Mouse (Mus musculus): ENCODE results near the gene Kndc1. TPM values are rescaled to one million over a fixed set of nuclear protein-coding genes. Genes with fewer than 3 reads are reported as not detected.

Gene Kndc1
- polyA plus RNA-seq, 1 experiment from 2014 or later = 0.26 TPM

- no peak for ATAC-seq (ENCODE audit: insufficient number of reproducible peaks, low FRiP score, low TSS enrichment, low read depth)
- Histone ChIP-seq H3K9ac (no peak overlapping the region), H3K27ac (no peak overlapping the region)
Observed at GRCm38 (mm10) chr7:139878122-139878521, 16.4 kb upstream of the Kndc1 start.

GRCm38 (mm10) chr7:139878621-139879020 lies 15.9 kb upstream of the Kndc1 start:
- H3K36me3 ChIP-seq = no peaks in the 10 kb centered on the region
- no peaks in the 10 kb centered on the region for H3K4me1 ChIP-seq
- H3K9me3 ChIP-seq = no peaks in the 10 kb centered on the region
- H3K4me2 ChIP-seq = no peak overlapping the region
- no peaks in the 10 kb centered on the region for H3K27me3 ChIP-seq
- no peak overlapping the region for H3K9ac ChIP-seq
- ATAC-seq (ENCODE audit: insufficient number of reproducible peaks, low FRiP score, low TSS enrichment, low read depth) = no peak
- 54% methylated on average over 6 of the region's 6 CpGs for WGBS
- no peak overlapping the region for H3K4me3 ChIP-seq
- no peak overlapping the region for H3K27ac ChIP-seq

More at GRCm38 (mm10) chr7:139878122-139878521, 16.4 kb upstream of the Kndc1 start:
- H3K4me2 ChIP-seq = no peak overlapping the region
- no peaks in the 10 kb centered on the region for H3K27me3 ChIP-seq
- no peaks in the 10 kb centered on the region for H3K9me3 ChIP-seq
- WGBS = 77% methylated on average over 5 of the region's 5 CpGs
- H3K4me3 ChIP-seq = no peak overlapping the region
- H3K36me3 ChIP-seq = no peaks in the 10 kb centered on the region
- no peaks in the 10 kb centered on the region for H3K4me1 ChIP-seq

- no peaks in the 10 kb centered on the region for H3K4me1 ChIP-seq
- ATAC-seq (ENCODE audit: insufficient number of reproducible peaks, low FRiP score, low TSS enrichment, low read depth) = no peak
- no peaks in the 10 kb centered on the region for H3K36me3 ChIP-seq
- no peak overlapping the region for H3K4me2 ChIP-seq
- WGBS = 80% methylated on average over 4 of the region's 4 CpGs
- H3K4me3 ChIP-seq = no peak overlapping the region
- no peak overlapping the region for H3K27ac ChIP-seq
- H3K27me3 ChIP-seq = no peaks in the 10 kb centered on the region
- H3K9me3 ChIP-seq = no peaks in the 10 kb centered on the region
- H3K9ac ChIP-seq = no peak overlapping the region
Observed at GRCm38 (mm10) chr7:139883545-139883944, 11.0 kb upstream of the Kndc1 start.

- ATAC-seq (ENCODE audit: insufficient number of reproducible peaks, low FRiP score, low TSS enrichment, low read depth) = no peak
- Histone ChIP-seq H3K27ac (no peak overlapping the region), H3K4me1 (peaks cover 9% of the 10 kb centered on the region), H3K9ac (no peak overlapping the region), H3K27me3 (peaks cover 47% of the 10 kb centered on the region), H3K4me2 (no peak overlapping the region), H3K4me3 (no peak overlapping the region), H3K9me3 (no peaks in the 10 kb centered on the region), H3K36me3 (no peaks in the 10 kb centered on the region)
- WGBS = 56% methylated on average over 5 of the region's 5 CpGs
Observed at GRCm38 (mm10) chr7:139891779-139892178, 2.7 kb upstream of the Kndc1 start.

- Histone ChIP-seq H3K4me1 (peaks cover 9% of the 10 kb centered on the region), H3K27ac (no peak overlapping the region), H3K9me3 (no peaks in the 10 kb centered on the region), H3K9ac (no peak overlapping the region), H3K4me3 (no peak overlapping the region), H3K4me2 (no peak overlapping the region), H3K36me3 (no peaks in the 10 kb centered on the region), H3K27me3 (peaks cover 63% of the 10 kb centered on the region)
- no peak for ATAC-seq (ENCODE audit: insufficient number of reproducible peaks, low FRiP score, low TSS enrichment, low read depth)
- 76% methylated on average over 7 of the region's 7 CpGs for whole genome bisulfite sequencing
Observed at GRCm38 (mm10) chr7:139896271-139896670, 1.8 kb downstream of the Kndc1 start.

GRCm38 (mm10) chr7:139896796-139897195 lies 2.3 kb downstream of the Kndc1 start:
- peaks cover 63% of the 10 kb centered on the region for H3K27me3 ChIP-seq
- H3K36me3 ChIP-seq = no peaks in the 10 kb centered on the region
- H3K4me1 ChIP-seq = peaks cover 9% of the 10 kb centered on the region
- no peak overlapping the region for H3K9ac ChIP-seq
- 84% methylated on average over 7 of the region's 7 CpGs for WGBS
- H3K4me2 ChIP-seq = no peak overlapping the region
- H3K27ac ChIP-seq = no peak overlapping the region
- ATAC-seq (ENCODE audit: insufficient number of reproducible peaks, low FRiP score, low TSS enrichment, low read depth) = no peak
- no peak overlapping the region for H3K4me3 ChIP-seq
- no peaks in the 10 kb centered on the region for H3K9me3 ChIP-seq

- no peaks in the 10 kb centered on the region for H3K9me3 ChIP-seq
- peaks cover 9% of the 10 kb centered on the region for H3K4me1 ChIP-seq
- no peak overlapping the region for H3K4me2 ChIP-seq
- 60% methylated on average over 2 of the region's 2 CpGs for WGBS
- H3K36me3 ChIP-seq = no peaks in the 10 kb centered on the region
- H3K27me3 ChIP-seq = peaks cover 48% of the 10 kb centered on the region
- no peak overlapping the region for H3K4me3 ChIP-seq
- no peak for ATAC-seq (ENCODE audit: insufficient number of reproducible peaks, low FRiP score, low TSS enrichment, low read depth)
- no peak overlapping the region for H3K9ac ChIP-seq
- no peak overlapping the region for H3K27ac ChIP-seq
Observed at GRCm38 (mm10) chr7:139898606-139899005, 4.1 kb downstream of the Kndc1 start.

- Histone ChIP-seq H3K27me3 (peaks cover 39% of the 10 kb centered on the region), H3K9me3 (no peaks in the 10 kb centered on the region), H3K4me1 (peaks cover 7% of the 10 kb centered on the region), H3K4me2 (no peak overlapping the region), H3K27ac (no peak overlapping the region), H3K4me3 (no peak overlapping the region), H3K9ac (no peak overlapping the region), H3K36me3 (no peaks in the 10 kb centered on the region)
- WGBS = 85% methylated on average over 7 of the region's 7 CpGs
- ATAC-seq (ENCODE audit: insufficient number of reproducible peaks, low FRiP score, low TSS enrichment, low read depth) = no peak
Observed at GRCm38 (mm10) chr7:139899505-139899904, 5.0 kb downstream of the Kndc1 start.

- Histone ChIP-seq H3K9me3 (no peaks in the 10 kb centered on the region), H3K9ac (no peak overlapping the region), H3K4me3 (no peak overlapping the region), H3K4me1 (no peaks in the 10 kb centered on the region), H3K27ac (no peak overlapping the region), H3K36me3 (no peaks in the 10 kb centered on the region), H3K4me2 (no peak overlapping the region), H3K27me3 (peaks cover 32% of the 10 kb centered on the region)
- 88% methylated on average over 7 of the region's 7 CpGs for WGBS
- ATAC-seq (ENCODE audit: insufficient number of reproducible peaks, low FRiP score, low TSS enrichment, low read depth) = no peak
Observed at GRCm38 (mm10) chr7:139900456-139900855, 6.0 kb downstream of the Kndc1 start.

GRCm38 (mm10) chr7:139900896-139901295 lies 6.4 kb downstream of the Kndc1 start:
- Histone ChIP-seq H3K4me1 (no peaks in the 10 kb centered on the region), H3K9me3 (no peaks in the 10 kb centered on the region), H3K4me3 (no peak overlapping the region), H3K9ac (no peak overlapping the region), H3K27me3 (peaks cover 32% of the 10 kb centered on the region), H3K4me2 (no peak overlapping the region), H3K27ac (no peak overlapping the region), H3K36me3 (no peaks in the 10 kb centered on the region)
- 0 out of 2 replicates have a peak, but pooled peaks have one; percentile 14 for ATAC-seq (ENCODE audit: insufficient number of reproducible peaks, low FRiP score, low TSS enrichment, low read depth)
- WGBS = 84% methylated on average over 6 of the region's 6 CpGs

GRCm38 (mm10) chr7:139901981-139902380 lies 7.5 kb downstream of the Kndc1 start:
- no peak overlapping the region for H3K4me3 ChIP-seq
- H3K27ac ChIP-seq = no peak overlapping the region
- H3K4me1 ChIP-seq = no peaks in the 10 kb centered on the region
- H3K27me3 ChIP-seq = peaks cover 26% of the 10 kb centered on the region
- H3K9ac ChIP-seq = no peak overlapping the region
- ATAC-seq (ENCODE audit: insufficient number of reproducible peaks, low FRiP score, low TSS enrichment, low read depth) = no peak
- H3K36me3 ChIP-seq = no peaks in the 10 kb centered on the region
- 36% methylated on average over 1 of the region's 1 CpGs for WGBS
- H3K9me3 ChIP-seq = no peaks in the 10 kb centered on the region
- H3K4me2 ChIP-seq = no peak overlapping the region

GRCm38 (mm10) chr7:139905261-139905660 lies 10.8 kb downstream of the Kndc1 start:
- no peak for ATAC-seq (ENCODE audit: insufficient number of reproducible peaks, low FRiP score, low TSS enrichment, low read depth)
- no peak overlapping the region for H3K4me2 ChIP-seq

GRCm38 (mm10) chr7:139905661-139906060 lies 11.2 kb downstream of the Kndc1 start:
- H3K9ac ChIP-seq = no peak overlapping the region
- no peak overlapping the region for H3K4me2 ChIP-seq
- H3K4me1 ChIP-seq = peaks cover 10% of the 10 kb centered on the region; the same call in 1 of the 2 replicates
- no peaks in the 10 kb centered on the region for H3K36me3 ChIP-seq
- no peak for ATAC-seq (ENCODE audit: insufficient number of reproducible peaks, low FRiP score, low TSS enrichment, low read depth)
- H3K27ac ChIP-seq = no peak overlapping the region
- H3K9me3 ChIP-seq = no peaks in the 10 kb centered on the region
- H3K4me3 ChIP-seq = no peak overlapping the region
- peaks cover 11% of the 10 kb centered on the region; the same call in 1 of the 2 replicates for H3K27me3 ChIP-seq
- 6% methylated on average over 6 of the region's 6 CpGs for WGBS

More at GRCm38 (mm10) chr7:139905261-139905660, 10.8 kb downstream of the Kndc1 start:
- H3K27ac ChIP-seq = no peak overlapping the region
- H3K36me3 ChIP-seq = no peaks in the 10 kb centered on the region
- no peak overlapping the region for H3K4me3 ChIP-seq
- no peak overlapping the region for H3K9ac ChIP-seq
- peaks cover 10% of the 10 kb centered on the region; the same call in 1 of the 2 replicates for H3K4me1 ChIP-seq
- WGBS = 37% methylated on average over 6 of the region's 6 CpGs
- H3K9me3 ChIP-seq = no peaks in the 10 kb centered on the region
- peaks cover 11% of the 10 kb centered on the region; the same call in 1 of the 2 replicates for H3K27me3 ChIP-seq

Measured in limb, embryonic 15.5 days (tissue).